Mouse (Mus musculus): ENCODE results near the gene Rapgef4. TPM values are rescaled to one million over a fixed set of nuclear protein-coding genes. Genes with fewer than 3 reads are reported as not detected.

The Rapgef4 gene
- polyA plus RNA-seq, 1 experiment, result 1.5 TPM

DNA sequence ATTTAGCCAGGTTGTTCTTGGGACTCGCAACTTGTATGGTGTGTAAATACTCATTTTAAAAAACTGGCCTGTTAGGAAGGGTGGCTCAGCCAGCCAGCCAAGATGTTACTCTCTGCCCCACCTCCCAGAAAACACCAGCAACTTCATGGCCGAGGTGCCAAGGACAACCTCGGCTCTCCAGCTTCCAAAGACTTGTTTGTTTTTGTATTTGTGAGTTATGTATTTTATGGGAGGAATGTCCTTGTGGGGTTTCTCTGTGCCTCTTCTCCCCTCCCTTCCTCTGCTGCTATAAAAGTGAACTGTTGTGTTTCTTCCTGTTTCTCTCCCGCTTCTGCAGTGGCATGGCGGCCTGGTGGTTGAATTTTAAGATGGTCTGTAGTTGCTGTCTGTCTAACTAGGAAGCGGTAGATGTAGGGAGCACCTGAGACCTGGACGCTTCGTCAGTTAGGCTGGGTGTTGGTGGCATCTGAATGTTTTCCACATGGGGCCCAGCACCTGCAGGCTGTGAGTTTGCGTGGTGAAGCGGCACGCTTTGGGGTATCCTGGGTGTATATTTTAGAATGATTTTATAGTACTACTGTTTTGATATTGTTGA, 164.3 kb downstream of the Rapgef4 start:
- no peaks in the 10 kb centered on the region for H3K4me1 ChIP-seq (ENCODE audit: control insufficient read depth, insufficient read depth, insufficient read length, low read length)
- H3K4me3 ChIP-seq (ENCODE audit: insufficient read depth, low read depth, low read length), result no peak overlapping the region
- H3K27ac ChIP-seq (replicated peaks; ENCODE audit: low read depth, low read length), result no peak overlapping the region

DNA sequence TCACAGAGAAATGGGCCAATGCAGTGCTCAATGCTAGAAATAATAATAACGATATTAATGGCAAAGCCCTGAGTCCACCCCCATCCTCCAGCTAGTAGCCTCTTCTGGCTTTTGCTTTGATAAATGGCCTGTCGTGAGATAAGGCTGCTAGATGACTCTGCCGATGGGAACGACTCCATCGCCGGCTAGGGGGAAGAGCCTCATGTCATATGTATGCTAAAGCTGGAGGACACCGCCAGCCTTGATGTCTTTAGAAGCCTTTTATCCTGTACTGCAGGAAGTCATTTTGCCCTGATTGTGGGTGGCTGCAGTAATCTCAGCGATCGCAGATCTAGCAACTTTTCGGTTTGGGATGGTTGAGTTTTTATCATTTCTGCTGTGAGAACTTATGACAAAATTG, 165.0 kb downstream of the Rapgef4 start:
- H3K4me1 ChIP-seq (ENCODE audit: control insufficient read depth, insufficient read depth, insufficient read length, low read length), result no peaks in the 10 kb centered on the region
- H3K4me3 ChIP-seq (ENCODE audit: insufficient read depth, low read depth, low read length), result no peak overlapping the region
- H3K27ac ChIP-seq (replicated peaks; ENCODE audit: low read depth, low read length), result no peak overlapping the region

- Histone ChIP-seq H3K4me3 (ENCODE audit: insufficient read depth, low read depth, low read length) (no peak overlapping the region), H3K27ac (replicated peaks; ENCODE audit: low read depth, low read length) (no peak overlapping the region), H3K4me1 (ENCODE audit: control insufficient read depth, insufficient read depth, insufficient read length, low read length) (no peaks in the 10 kb centered on the region)
Observed at GRCm38 (mm10) chr2:72147246-72147645, 166.2 kb downstream of the Rapgef4 start.

DNA sequence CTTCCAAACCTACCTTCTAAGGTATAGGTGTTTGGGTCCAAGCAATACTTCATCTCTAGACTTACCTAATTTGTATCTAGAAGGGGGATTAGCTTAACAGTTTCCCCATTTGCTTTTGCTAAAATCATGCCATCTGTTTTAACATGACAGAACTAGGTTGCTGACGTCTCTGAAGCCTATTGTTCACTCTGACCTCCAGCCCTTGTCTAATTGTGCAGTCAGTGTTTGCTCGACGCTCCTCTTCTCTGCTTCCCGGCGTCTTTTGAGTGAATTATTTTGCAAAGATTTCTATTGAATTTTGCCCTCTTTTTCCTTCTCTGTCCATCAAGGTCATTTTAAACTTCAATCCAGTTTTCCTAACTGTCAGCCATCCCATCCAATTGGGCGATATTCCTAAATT, 166.7 kb downstream of the Rapgef4 start:
- H3K4me3 ChIP-seq (ENCODE audit: insufficient read depth, low read depth, low read length), result no peak overlapping the region
- H3K4me1 ChIP-seq (ENCODE audit: control insufficient read depth, insufficient read depth, insufficient read length, low read length), result no peaks in the 10 kb centered on the region
- no peak overlapping the region for H3K27ac ChIP-seq (replicated peaks; ENCODE audit: low read depth, low read length)

- Histone ChIP-seq H3K27ac (replicated peaks; ENCODE audit: low read depth, low read length) (0 out of 2 replicates have a peak overlapping the region, but pooled peaks have one; percentile 29), H3K4me3 (ENCODE audit: insufficient read depth, low read depth, low read length) (no peak overlapping the region), H3K4me1 (ENCODE audit: control insufficient read depth, insufficient read depth, insufficient read length, low read length) (no peaks in the 10 kb centered on the region)
Observed at GRCm38 (mm10) chr2:72148647-72149046, 167.6 kb downstream of the Rapgef4 start.

DNA sequence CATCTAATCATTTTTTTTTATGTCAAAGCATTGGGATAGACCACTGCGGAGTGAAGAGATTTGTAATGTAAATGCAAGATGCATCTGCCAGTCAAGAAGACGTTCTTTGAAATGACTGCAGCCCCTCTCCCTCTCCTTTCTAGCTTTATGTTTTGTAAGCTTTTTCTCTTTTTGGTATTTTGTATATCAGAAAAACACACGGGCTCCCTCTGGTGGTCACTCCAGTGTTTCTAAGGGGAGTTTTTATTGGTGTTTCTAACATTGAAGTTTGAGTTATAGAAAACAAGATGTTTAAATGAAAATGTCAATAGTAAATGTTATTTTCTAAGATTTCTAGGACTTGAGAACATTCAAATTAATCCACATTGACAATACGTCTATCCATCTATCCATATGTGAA, 168.0 kb downstream of the Rapgef4 start:
- no peak overlapping the region for H3K27ac ChIP-seq (replicated peaks; ENCODE audit: low read depth, low read length)
- no peak overlapping the region for H3K4me3 ChIP-seq (ENCODE audit: insufficient read depth, low read depth, low read length)

DNA sequence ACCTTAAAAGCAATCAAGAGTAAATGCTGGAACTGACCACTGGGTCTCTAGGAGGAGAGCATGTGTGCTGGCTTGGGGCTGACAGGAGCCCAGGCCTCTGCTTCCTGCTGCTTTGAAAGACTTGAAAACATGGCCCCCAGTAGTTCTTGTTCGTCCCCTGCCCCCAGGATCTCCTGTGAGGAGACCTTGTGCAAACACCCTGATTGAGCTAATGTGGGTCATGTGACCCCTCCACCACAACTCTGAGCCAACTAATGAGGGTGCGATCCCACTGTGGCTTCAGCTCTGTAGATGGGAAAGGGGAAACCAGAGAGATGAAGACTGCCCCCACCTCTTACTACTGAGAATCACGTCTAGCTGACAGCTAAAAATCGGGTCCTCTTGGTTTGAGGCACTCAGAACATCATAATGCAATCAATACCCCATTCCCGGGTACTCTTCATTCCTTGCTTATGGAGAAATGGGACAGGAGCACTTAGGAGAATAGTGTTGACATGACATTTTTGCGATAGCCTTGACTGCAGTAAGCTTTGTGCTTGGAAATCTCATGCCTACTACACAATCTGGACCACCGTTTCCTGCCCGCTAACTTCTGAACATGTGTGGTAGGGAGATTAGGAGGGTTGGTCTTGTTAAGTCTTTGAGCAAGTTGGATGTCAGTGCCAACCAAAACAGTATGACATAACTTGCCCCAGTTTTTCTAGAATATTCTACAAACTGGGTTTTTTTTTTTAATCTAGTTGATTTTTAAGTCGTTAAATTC, 170.9 kb downstream of the Rapgef4 start:
- Histone ChIP-seq H3K4me1 (ENCODE audit: control insufficient read depth, insufficient read depth, insufficient read length, low read length) (no peaks in the 10 kb centered on the region), H3K4me3 (ENCODE audit: insufficient read depth, low read depth, low read length) (no peak overlapping the region), H3K27ac (replicated peaks; ENCODE audit: low read depth, low read length) (no peak overlapping the region)

More for the DNA sequence above, 168.0 kb downstream of the Rapgef4 start:
- H3K4me1 ChIP-seq (ENCODE audit: control insufficient read depth, insufficient read depth, insufficient read length, low read length), result no peaks in the 10 kb centered on the region

GRCm38 (mm10) chr2:72152746-72153145, 171.7 kb downstream of the Rapgef4 start:
- no peak overlapping the region for H3K27ac ChIP-seq (replicated peaks; ENCODE audit: low read depth, low read length)
- H3K4me1 ChIP-seq (ENCODE audit: control insufficient read depth, insufficient read depth, insufficient read length, low read length), result no peaks in the 10 kb centered on the region
- no peak overlapping the region for H3K4me3 ChIP-seq (ENCODE audit: insufficient read depth, low read depth, low read length)

GRCm38 (mm10) chr2:72153851-72154250, 172.8 kb downstream of the Rapgef4 start:
- Histone ChIP-seq H3K4me1 (ENCODE audit: control insufficient read depth, insufficient read depth, insufficient read length, low read length) (no peaks in the 10 kb centered on the region), H3K27ac (replicated peaks; ENCODE audit: low read depth, low read length) (no peak overlapping the region), H3K4me3 (ENCODE audit: insufficient read depth, low read depth, low read length) (no peak overlapping the region)

DNA sequence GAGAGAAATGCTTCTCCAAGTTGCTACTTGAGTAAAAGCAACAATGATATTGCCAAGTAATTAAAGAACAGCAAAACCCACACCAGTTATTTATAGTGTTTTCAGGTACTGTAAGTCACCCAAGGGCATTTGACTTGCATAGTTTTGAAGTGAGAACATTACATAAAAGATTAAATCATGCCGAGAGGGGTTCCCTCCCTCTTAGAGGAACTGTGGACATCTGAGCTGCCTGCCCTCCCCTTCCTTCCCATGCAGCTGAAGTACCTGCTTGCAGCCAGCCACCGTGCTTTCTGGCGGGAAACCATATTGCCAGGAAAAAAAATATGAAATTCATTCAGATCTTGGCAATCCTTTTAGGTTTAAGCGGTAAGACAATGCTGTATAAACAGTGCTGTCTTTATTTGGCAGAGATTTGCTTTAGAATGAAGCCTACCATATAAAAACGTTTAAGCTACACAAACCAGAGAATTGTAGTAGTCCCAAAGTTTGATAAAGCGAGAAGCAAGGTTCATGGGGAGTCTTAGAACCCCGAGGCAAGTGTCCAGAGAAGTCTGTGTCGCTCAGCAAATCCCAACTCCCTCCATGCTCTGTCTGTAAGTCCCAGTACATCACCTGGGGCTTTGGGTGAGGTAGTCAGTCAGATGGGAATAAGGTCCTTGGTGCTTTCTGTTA, 174.2 kb downstream of the Rapgef4 start:
- Histone ChIP-seq H3K4me1 (ENCODE audit: control insufficient read depth, insufficient read depth, insufficient read length, low read length) (no peaks in the 10 kb centered on the region), H3K4me3 (ENCODE audit: insufficient read depth, low read depth, low read length) (no peak overlapping the region), H3K27ac (replicated peaks; ENCODE audit: low read depth, low read length) (no peak overlapping the region)

- Histone ChIP-seq H3K27ac (replicated peaks; ENCODE audit: low read depth, low read length) (no peak overlapping the region), H3K4me1 (ENCODE audit: control insufficient read depth, insufficient read depth, insufficient read length, low read length) (no peaks in the 10 kb centered on the region), H3K4me3 (ENCODE audit: insufficient read depth, low read depth, low read length) (no peak overlapping the region)
Observed at GRCm38 (mm10) chr2:72156484-72156883, 175.4 kb downstream of the Rapgef4 start.

DNA sequence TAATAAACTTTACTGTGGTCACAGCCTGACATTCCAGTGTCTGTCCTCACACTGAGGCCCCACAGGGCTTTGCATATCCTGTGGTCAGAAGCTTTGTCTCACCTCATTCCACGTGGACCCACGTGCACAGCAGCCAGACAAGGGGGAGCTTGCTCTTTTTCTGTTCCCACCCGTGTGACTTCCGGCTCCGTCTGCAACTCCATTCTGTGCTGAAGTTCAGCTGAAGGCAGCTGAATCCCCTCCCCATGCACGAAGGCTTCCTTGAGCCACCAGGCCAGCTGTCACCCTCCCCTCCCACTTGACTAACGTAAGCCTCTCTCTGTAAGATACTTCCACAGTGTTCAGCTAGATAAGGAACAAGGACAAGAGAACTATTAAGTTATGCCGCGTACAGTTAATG, 176.5 kb downstream of the Rapgef4 start:
- Histone ChIP-seq H3K4me3 (ENCODE audit: insufficient read depth, low read depth, low read length) (no peak overlapping the region), H3K27ac (replicated peaks; ENCODE audit: low read depth, low read length) (no peak overlapping the region), H3K4me1 (ENCODE audit: control insufficient read depth, insufficient read depth, insufficient read length, low read length) (no peaks in the 10 kb centered on the region)

DNA sequence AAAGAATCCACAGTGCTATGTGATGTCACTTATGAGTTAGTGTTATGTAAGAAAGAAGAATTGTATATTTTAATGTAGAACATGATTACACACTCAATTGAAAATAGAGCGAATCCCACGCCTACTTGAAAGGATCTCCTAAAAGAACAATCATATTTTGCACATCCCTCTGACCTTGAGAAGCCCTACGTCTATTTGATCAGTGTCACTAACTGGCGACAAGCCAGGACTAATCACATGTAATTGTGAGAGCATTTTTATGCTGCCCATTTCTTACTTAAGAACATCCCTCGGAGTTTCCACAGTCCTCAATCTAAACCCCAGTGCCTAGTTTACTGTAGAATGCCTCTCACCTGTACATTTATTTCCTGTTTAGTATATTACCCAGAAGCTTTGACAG, 177.0 kb downstream of the Rapgef4 start:
- Histone ChIP-seq H3K4me3 (ENCODE audit: insufficient read depth, low read depth, low read length) (no peak overlapping the region), H3K4me1 (ENCODE audit: control insufficient read depth, insufficient read depth, insufficient read length, low read length) (no peaks in the 10 kb centered on the region), H3K27ac (replicated peaks; ENCODE audit: low read depth, low read length) (no peak overlapping the region)

- Histone ChIP-seq H3K27ac (replicated peaks; ENCODE audit: low read depth, low read length) (no peak overlapping the region), H3K4me1 (ENCODE audit: control insufficient read depth, insufficient read depth, insufficient read length, low read length) (no peaks in the 10 kb centered on the region), H3K4me3 (ENCODE audit: insufficient read depth, low read depth, low read length) (no peak overlapping the region)
Observed at GRCm38 (mm10) chr2:72158691-72159225, 177.7 kb downstream of the Rapgef4 start.

- no peak overlapping the region for H3K27ac ChIP-seq (replicated peaks; ENCODE audit: low read depth, low read length)
- no peak overlapping the region for H3K4me3 ChIP-seq (ENCODE audit: insufficient read depth, low read depth, low read length)
- H3K4me1 ChIP-seq (ENCODE audit: control insufficient read depth, insufficient read depth, insufficient read length, low read length), result no peaks in the 10 kb centered on the region
Observed at GRCm38 (mm10) chr2:72159281-72159680, 178.2 kb downstream of the Rapgef4 start.

Measured in brown adipose tissue, adult 24 weeks (tissue).